Mouse (Mus musculus) spleen, adult 2 months (tissue): ENCODE data around the gene Nfs1.

Experiments used
- CTCF ChIP-seq: fragments of 200-500 bp; IDR thresholded peaks from 2 replicates; pipeline ENCODE4 v1.5.1; 2011; ENCODE audit warnings: mild to moderate bottlenecking, inconsistent platforms; ENCODE audit not compliant: insufficient read depth, insufficient read length, insufficient replicate concordance; ENCODE audit errors: extremely low read depth
- POLR2A ChIP-seq: fragments of 200-500 bp; IDR thresholded peaks from 2 replicates; pipeline ENCODE4 v1.6.1; 2011; ENCODE audit warnings: low read depth, low read length, inconsistent platforms

- TF ChIP-seq POLR2A (no peak), CTCF (no peak)
Measured at GRCm38 (mm10) chr2:156145486-156146130, 1.6 kb upstream of the Nfs1 start.
